Mouse (Mus musculus): ENCODE data around the gene Htr1f. TPM values are rescaled to one million over a fixed set of nuclear protein-coding genes. Genes with fewer than 3 reads are reported as not detected.
A peak's percentile ranks its signal among the peaks of the same experiment; 100 is the strongest.

Gene Htr1f
- polyA plus RNA-seq (2014; fragmentation: Nextera tagmentation; extraction: Ambion mirVana): 0.24 and 0.38 TPM in 2 replicates

DNA sequence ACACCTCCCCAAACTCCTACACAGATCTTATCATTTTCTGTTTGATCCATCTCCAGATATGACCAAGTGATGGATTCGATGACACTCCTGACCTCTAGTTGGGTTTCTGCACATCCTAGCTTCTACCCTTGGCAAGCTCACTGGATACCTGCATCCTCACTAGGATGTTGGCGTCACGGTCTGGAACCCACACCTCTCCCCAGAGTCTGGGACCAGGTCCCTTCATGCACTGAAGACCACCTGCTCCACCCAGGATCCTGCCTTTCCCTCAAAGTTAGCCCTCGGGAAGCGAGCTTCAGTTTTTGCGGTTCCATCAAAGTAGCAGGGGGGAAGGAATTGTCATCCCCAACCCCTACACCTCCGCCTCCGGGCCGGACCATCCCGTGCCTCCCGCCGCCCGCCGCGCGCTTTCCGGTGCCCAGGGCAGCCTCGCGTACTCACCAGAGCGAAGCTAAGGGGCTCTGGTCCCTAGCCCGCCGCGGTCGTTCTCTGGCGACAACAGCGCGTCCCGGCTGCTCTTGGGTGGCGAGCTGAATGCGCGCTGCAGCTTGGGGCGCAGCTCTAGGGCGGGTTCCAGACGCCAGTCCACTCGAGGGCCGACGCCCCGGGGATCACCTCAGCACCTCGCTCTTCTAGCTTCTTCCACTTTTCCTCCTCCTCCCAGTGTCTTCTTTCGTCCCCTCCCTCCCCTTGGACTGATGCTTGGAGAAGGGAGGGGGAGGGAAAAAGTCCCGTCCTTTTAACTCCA is at the start of gene Htr1f:
Gene Htr1f, minus strand, starts transcription at position 671 of the 748 bp plus-strand sequence.
- H3K9me3 ChIP-seq (ENCODE audit: control insufficient read depth, low read length): no peaks in the 10 kb centered on the region
- peak; percentile 71 for DNase-seq
- no peaks in the 10 kb centered on the region for H3K36me3 ChIP-seq (ENCODE audit: control insufficient read depth, insufficient read depth, low read length)
- peaks cover 9% of the 10 kb centered on the region for H3K4me1 ChIP-seq (ENCODE audit: control insufficient read depth, insufficient read depth, low read length)
- peak within 1 kb of the TSS; percentile 90 for H3K4me2 ChIP-seq (ENCODE audit: low read length)
- H3K27ac ChIP-seq (replicated peaks; ENCODE audit: low read depth, low read length): no peak within 1 kb of the TSS
- peak within 1 kb of the TSS; percentile 52 for H3K9ac ChIP-seq (replicated peaks; ENCODE audit: low read length)
- peak within 1 kb of the TSS; percentile 47 for H3K4me3 ChIP-seq (replicated peaks; ENCODE audit: low read depth, low read length)
- peak; percentile 71 for ATAC-seq (ENCODE audit: low FRiP score, low TSS enrichment)
- 5% methylated on average over 41 of the region's 41 CpGs for WGBS
- H3K27me3 ChIP-seq (ENCODE audit: control insufficient read depth, insufficient read depth, low read length): peaks cover 8% of the 10 kb centered on the region; the same call in 1 of the 2 replicates

DNA sequence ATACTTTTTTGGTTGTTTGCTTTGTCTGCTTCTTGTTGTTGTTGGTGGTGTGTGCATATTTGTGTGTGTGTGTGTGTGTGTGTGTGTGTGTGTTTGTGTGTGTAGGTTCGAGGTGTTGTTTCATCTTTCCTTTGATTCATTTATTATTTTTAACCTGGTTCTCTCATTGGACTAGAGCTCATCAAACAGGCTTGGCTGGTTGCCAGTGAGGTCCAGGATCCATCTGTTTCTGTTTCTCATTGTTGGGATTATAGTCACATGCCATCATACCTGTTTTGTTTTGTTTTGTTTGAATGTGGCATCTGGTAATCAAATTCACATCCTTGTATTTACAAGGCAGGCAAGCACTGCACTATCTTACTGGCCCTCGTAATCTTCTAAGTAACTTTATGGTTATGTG is 34.1 kb upstream of the Htr1f start:
- no peak overlapping the region for H3K4me2 ChIP-seq (ENCODE audit: low read length)
- no peak overlapping the region for H3K9ac ChIP-seq (replicated peaks; ENCODE audit: low read length)
- H3K9me3 ChIP-seq (ENCODE audit: control insufficient read depth, low read length): no peaks in the 10 kb centered on the region
- H3K27ac ChIP-seq (replicated peaks; ENCODE audit: low read depth, low read length): no peak overlapping the region
- no peak overlapping the region for H3K4me3 ChIP-seq (replicated peaks; ENCODE audit: low read depth, low read length)
- no peaks in the 10 kb centered on the region for H3K27me3 ChIP-seq (ENCODE audit: control insufficient read depth, insufficient read depth, low read length)
- no peak for ATAC-seq (ENCODE audit: low FRiP score, low TSS enrichment)
- DNase-seq: no peak
- H3K4me1 ChIP-seq (ENCODE audit: control insufficient read depth, insufficient read depth, low read length): no peaks in the 10 kb centered on the region
- 72% methylated on average over 2 of the region's 2 CpGs for WGBS
- no peaks in the 10 kb centered on the region for H3K36me3 ChIP-seq (ENCODE audit: control insufficient read depth, insufficient read depth, low read length)

DNA sequence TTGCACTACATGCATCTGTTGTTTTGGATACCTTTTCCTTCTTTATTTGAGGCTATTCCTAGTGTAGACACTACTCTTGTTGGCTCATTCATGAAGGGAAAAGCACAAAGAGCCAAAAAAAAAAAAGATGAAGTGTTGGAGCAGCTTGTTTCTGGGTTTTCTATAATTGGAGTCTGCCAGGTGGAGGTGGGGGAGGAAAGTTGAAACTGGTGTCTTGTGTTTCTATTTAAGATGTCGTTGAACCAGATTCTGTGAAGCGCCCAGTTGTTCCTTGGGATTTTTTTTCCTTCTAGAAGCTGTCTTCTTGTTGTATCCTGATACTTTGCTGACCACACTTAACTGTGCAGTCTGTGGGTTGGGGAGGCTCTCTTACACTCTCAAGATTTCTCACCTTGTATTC is 23.7 kb upstream of the Htr1f start:
- Histone ChIP-seq H3K4me3 (replicated peaks; ENCODE audit: low read depth, low read length) (no peak overlapping the region), H3K27ac (replicated peaks; ENCODE audit: low read depth, low read length) (no peak overlapping the region), H3K4me2 (ENCODE audit: low read length) (no peak overlapping the region), H3K27me3 (ENCODE audit: control insufficient read depth, insufficient read depth, low read length) (no peaks in the 10 kb centered on the region), H3K36me3 (ENCODE audit: control insufficient read depth, insufficient read depth, low read length) (no peaks in the 10 kb centered on the region), H3K9me3 (ENCODE audit: control insufficient read depth, low read length) (no peaks in the 10 kb centered on the region), H3K4me1 (ENCODE audit: control insufficient read depth, insufficient read depth, low read length) (no peaks in the 10 kb centered on the region), H3K9ac (replicated peaks; ENCODE audit: low read length) (no peak overlapping the region)
- WGBS: 97% methylated on average over 2 of the region's 2 CpGs
- ATAC-seq (ENCODE audit: low FRiP score, low TSS enrichment) (no peak), DNase-seq (no peak)

DNA sequence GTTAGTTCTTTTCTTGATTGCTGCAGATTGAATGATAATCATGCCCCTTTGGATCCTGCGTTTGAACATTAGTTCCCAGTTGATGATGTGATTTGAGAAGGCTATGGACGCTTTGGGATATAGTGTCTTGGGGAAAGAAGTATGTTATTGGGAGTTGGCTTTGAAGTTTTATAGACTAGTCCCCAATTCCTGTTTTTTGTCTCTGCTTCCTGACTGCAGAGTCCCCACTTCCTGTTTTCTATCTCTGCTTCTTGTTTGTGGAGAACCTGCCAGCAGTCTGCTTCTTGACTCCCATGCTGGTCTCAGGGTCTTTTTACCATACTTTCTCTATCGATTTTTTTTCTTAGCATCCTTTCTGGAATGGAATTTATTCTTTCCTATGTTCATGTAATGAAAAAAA is 22.2 kb upstream of the Htr1f start:
- Histone ChIP-seq H3K36me3 (ENCODE audit: control insufficient read depth, insufficient read depth, low read length) (no peaks in the 10 kb centered on the region), H3K27ac (replicated peaks; ENCODE audit: low read depth, low read length) (no peak overlapping the region), H3K4me1 (ENCODE audit: control insufficient read depth, insufficient read depth, low read length) (no peaks in the 10 kb centered on the region), H3K4me2 (ENCODE audit: low read length) (no peak overlapping the region), H3K27me3 (ENCODE audit: control insufficient read depth, insufficient read depth, low read length) (no peaks in the 10 kb centered on the region), H3K9ac (replicated peaks; ENCODE audit: low read length) (no peak overlapping the region), H3K9me3 (ENCODE audit: control insufficient read depth, low read length) (no peaks in the 10 kb centered on the region), H3K4me3 (replicated peaks; ENCODE audit: low read depth, low read length) (no peak overlapping the region)
- DNase-seq (no peak), ATAC-seq (ENCODE audit: low FRiP score, low TSS enrichment) (no peak)
- 88% methylated on average over 3 of the region's 3 CpGs for WGBS

DNA sequence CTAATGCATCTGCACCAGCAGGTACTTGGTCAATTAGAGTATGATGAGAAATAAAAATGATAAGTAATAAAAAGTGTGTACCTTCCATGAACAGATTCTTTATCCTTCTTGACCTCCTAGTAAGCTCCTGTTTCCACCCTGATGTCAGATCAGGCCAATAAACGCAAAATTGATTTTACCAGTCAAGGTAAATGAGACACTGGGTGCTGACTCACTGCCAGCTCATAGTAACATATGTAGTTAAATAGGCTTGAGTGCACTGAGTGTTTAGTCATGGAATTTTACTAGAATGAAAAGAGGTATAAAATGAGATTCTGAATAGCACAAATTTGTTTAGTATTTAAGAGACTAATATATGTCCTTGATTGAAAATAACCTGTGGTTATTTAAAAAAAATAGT is 6.6 kb upstream of the Htr1f start:
- 94% methylated on average over 1 of the region's 1 CpGs for WGBS
- Histone ChIP-seq H3K9ac (replicated peaks; ENCODE audit: low read length) (no peak overlapping the region), H3K4me1 (ENCODE audit: control insufficient read depth, insufficient read depth, low read length) (no peaks in the 10 kb centered on the region), H3K4me2 (ENCODE audit: low read length) (no peak overlapping the region), H3K4me3 (replicated peaks; ENCODE audit: low read depth, low read length) (no peak overlapping the region), H3K27me3 (ENCODE audit: control insufficient read depth, insufficient read depth, low read length) (no peaks in the 10 kb centered on the region), H3K9me3 (ENCODE audit: control insufficient read depth, low read length) (no peaks in the 10 kb centered on the region), H3K36me3 (ENCODE audit: control insufficient read depth, insufficient read depth, low read length) (no peaks in the 10 kb centered on the region), H3K27ac (replicated peaks; ENCODE audit: low read depth, low read length) (no peak overlapping the region)
- DNase-seq: no peak
- no peak for ATAC-seq (ENCODE audit: low FRiP score, low TSS enrichment)

DNA sequence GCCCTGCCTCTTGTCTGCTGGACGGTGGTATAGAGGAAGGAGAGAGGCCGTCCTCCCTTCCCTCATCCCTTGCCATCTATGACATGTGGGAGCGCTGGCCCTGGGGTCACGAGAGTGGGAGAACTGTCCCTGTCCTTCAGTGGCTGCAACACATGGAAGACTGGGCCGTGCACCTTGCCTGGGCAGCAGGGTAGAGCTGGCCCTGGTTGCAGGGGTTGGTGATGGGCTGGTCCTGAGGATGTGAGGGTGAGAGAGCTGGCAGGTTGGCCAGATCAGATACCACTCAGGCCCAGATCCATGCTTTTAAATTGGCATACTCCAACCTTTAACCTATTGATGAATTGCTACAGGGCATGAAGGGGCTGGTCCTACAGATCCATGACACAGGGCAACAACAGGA is 12.1 kb downstream of the Htr1f start:
- Histone ChIP-seq H3K4me2 (ENCODE audit: low read length) (no peak overlapping the region), H3K27ac (replicated peaks; ENCODE audit: low read depth, low read length) (no peak overlapping the region), H3K4me1 (ENCODE audit: control insufficient read depth, insufficient read depth, low read length) (no peaks in the 10 kb centered on the region), H3K9me3 (ENCODE audit: control insufficient read depth, low read length) (no peaks in the 10 kb centered on the region), H3K36me3 (ENCODE audit: control insufficient read depth, insufficient read depth, low read length) (no peaks in the 10 kb centered on the region), H3K9ac (replicated peaks; ENCODE audit: low read length) (no peak overlapping the region), H3K4me3 (replicated peaks; ENCODE audit: low read depth, low read length) (no peak overlapping the region), H3K27me3 (ENCODE audit: control insufficient read depth, insufficient read depth, low read length) (no peaks in the 10 kb centered on the region)
- ATAC-seq (ENCODE audit: low FRiP score, low TSS enrichment) (peak; percentile 35), DNase-seq (no peak)
- 85% methylated on average over 5 of the region's 5 CpGs for WGBS

DNA sequence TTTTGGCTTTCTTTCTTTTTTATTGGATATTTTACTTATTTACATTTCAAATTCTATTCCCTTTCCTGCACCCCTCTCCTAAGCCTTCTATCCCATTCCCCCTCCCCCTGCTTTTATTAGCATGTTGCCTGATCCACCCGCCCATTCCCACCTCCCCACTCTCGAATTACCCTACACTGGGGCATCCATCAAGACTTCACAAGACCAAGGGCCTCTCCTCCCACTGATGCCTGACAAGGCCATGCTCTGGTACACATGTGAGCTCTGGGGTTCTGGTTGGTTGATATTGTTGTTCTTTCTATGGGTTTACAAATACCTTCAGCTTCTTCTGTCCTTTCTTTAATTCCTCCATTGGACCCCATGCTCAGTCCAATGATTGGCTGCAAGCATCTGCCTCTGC is 22.2 kb downstream of the Htr1f start:
- no peaks in the 10 kb centered on the region for H3K4me1 ChIP-seq (ENCODE audit: control insufficient read depth, insufficient read depth, low read length)
- H3K9ac ChIP-seq (replicated peaks; ENCODE audit: low read length): no peak overlapping the region
- no peaks in the 10 kb centered on the region for H3K36me3 ChIP-seq (ENCODE audit: control insufficient read depth, insufficient read depth, low read length)
- 38% methylated on average over 2 of the region's 2 CpGs for WGBS
- no peaks in the 10 kb centered on the region for H3K27me3 ChIP-seq (ENCODE audit: control insufficient read depth, insufficient read depth, low read length)
- H3K4me2 ChIP-seq (ENCODE audit: low read length): no peak overlapping the region
- H3K4me3 ChIP-seq (replicated peaks; ENCODE audit: low read depth, low read length): no peak overlapping the region
- H3K9me3 ChIP-seq (ENCODE audit: control insufficient read depth, low read length): no peaks in the 10 kb centered on the region
- no peak overlapping the region for H3K27ac ChIP-seq (replicated peaks; ENCODE audit: low read depth, low read length)
- DNase-seq (no peak), ATAC-seq (ENCODE audit: low FRiP score, low TSS enrichment) (no peak)

DNA sequence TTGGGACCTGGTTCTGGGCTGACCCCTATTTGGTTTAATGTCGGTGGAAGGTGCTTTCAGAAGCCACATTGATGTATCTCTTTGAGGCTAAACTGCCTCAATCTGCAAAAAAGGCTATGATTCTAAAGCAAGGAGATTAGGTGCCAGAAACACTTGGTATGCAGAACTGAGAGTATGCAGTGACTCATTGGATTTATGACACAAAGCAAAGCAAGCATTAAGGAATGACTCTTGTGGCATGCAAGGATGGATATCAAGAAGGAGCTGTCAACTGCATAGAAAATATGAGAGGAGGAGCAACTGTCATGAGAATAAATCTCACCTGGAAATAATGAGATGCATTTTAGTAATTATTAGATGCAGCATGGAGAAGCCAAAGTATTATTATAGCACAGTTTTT is 35.8 kb downstream of the Htr1f start:
- no peaks in the 10 kb centered on the region for H3K27me3 ChIP-seq (ENCODE audit: control insufficient read depth, insufficient read depth, low read length)
- H3K9ac ChIP-seq (replicated peaks; ENCODE audit: low read length): no peak overlapping the region
- H3K9me3 ChIP-seq (ENCODE audit: control insufficient read depth, low read length): no peaks in the 10 kb centered on the region
- ATAC-seq (ENCODE audit: low FRiP score, low TSS enrichment) (no peak), DNase-seq (no peak)
- H3K27ac ChIP-seq (replicated peaks; ENCODE audit: low read depth, low read length): no peak overlapping the region
- 78% methylated on average over 1 of the region's 1 CpGs for WGBS
- H3K4me3 ChIP-seq (replicated peaks; ENCODE audit: low read depth, low read length): no peak overlapping the region
- no peaks in the 10 kb centered on the region for H3K36me3 ChIP-seq (ENCODE audit: control insufficient read depth, insufficient read depth, low read length)
- no peaks in the 10 kb centered on the region for H3K4me1 ChIP-seq (ENCODE audit: control insufficient read depth, insufficient read depth, low read length)
- H3K4me2 ChIP-seq (ENCODE audit: low read length): no peak overlapping the region

DNA sequence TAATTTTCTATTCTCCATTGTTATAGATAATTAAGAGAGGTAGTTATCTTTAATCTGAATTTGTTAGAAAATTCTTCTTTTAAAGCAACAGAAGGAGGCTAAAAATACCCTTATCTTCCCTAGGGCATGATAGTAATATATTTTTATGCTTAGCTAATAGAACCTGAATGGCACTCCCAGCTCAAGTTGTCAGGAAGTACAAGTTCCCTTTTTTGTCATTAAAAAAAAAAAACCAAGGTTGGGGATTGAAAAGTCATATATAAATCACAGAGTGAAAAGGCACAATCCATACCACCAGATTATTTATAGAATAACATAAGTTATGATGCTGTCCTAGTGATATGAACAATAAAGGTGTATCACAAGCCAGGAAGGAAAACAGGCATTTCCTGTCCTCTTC is 39.4 kb downstream of the Htr1f start:
- no peak for ATAC-seq (ENCODE audit: low FRiP score, low TSS enrichment)

More for the DNA sequence above, 39.4 kb downstream of the Htr1f start:
- no peak for DNase-seq
- no peaks in the 10 kb centered on the region for H3K36me3 ChIP-seq (ENCODE audit: control insufficient read depth, insufficient read depth, low read length)
- H3K4me3 ChIP-seq (replicated peaks; ENCODE audit: low read depth, low read length): no peak overlapping the region
- no peak overlapping the region for H3K27ac ChIP-seq (replicated peaks; ENCODE audit: low read depth, low read length)
- H3K27me3 ChIP-seq (ENCODE audit: control insufficient read depth, insufficient read depth, low read length): no peaks in the 10 kb centered on the region
- no peaks in the 10 kb centered on the region for H3K4me1 ChIP-seq (ENCODE audit: control insufficient read depth, insufficient read depth, low read length)
- H3K4me2 ChIP-seq (ENCODE audit: low read length): no peak overlapping the region
- no peak overlapping the region for H3K9ac ChIP-seq (replicated peaks; ENCODE audit: low read length)
- H3K9me3 ChIP-seq (ENCODE audit: control insufficient read depth, low read length): no peaks in the 10 kb centered on the region
